Mouse (Mus musculus) small intestine, adult 10 weeks (tissue): ENCODE data around the gene Slc38a9. TPM values are rescaled to one million over a fixed set of nuclear protein-coding genes. Genes with fewer than 3 reads are reported as not detected.

Experiments used
- polyA plus RNA-seq: library from polyadenylated mRNA; stranded (reverse); fragments of 350-450 nt; fragmentation: Illumina TruSeq; extraction: RNeasy Lipid Tissue Mini Kit (QIAGEN cat#74804); gene quantifications from one replicate; pipeline ENCODE4 v1.2.3, GENCODE M21; 2014; ENCODE audit warnings: low replicate concordance

The Slc38a9 gene
- 9.0 TPM for polyA plus RNA-seq

GRCm38 (mm10) chr13:112660574-112661381 lies at the start of gene Slc38a9:
Slc38a9 (plus strand) TSS chr13:112660751.

GRCm38 (mm10) chr13:112652205-112652604 lies 8.3 kb upstream of the Slc38a9 start, which contains the start of gene Ddx4:
Ddx4 (minus strand) TSS chr13:112652475.

Other genes starting within 250 kb of the Slc38a9 start
- 15.8 TPM for gene Il6st, start 196.7 kb upstream of the Slc38a9 start, polyA plus RNA-seq
- gene Il31ra, start 66.4 kb upstream of the Slc38a9 start, polyA plus RNA-seq: not detected
- gene Ddx4, start 8.3 kb upstream of the Slc38a9 start, polyA plus RNA-seq: 0.22 TPM
- gene Plpp1, start 140.0 kb downstream of the Slc38a9 start, polyA plus RNA-seq: 300 TPM